Mouse (Mus musculus): ENCODE results near the gene Tmem56. TPM values are rescaled to one million over a fixed set of nuclear protein-coding genes. Genes with fewer than 3 reads are reported as not detected.

Gene Tmem56
- polyA plus RNA-seq, 1 experiment: 2.3 TPM

GRCm38 (mm10) chr3:121250576-121251433 is 32.1 kb downstream of the Tmem56 start:
- 55% methylated on average over 19 of the region's 19 CpGs for WGBS
- no peaks in the 10 kb centered on the region for H3K4me1 ChIP-seq (ENCODE audit: control insufficient read depth, insufficient read depth, low read length)
- no peak for DNase-seq
- TF ChIP-seq CTCF (IDR thresholded peaks at IDR 0.05; ENCODE audit: insufficient read depth, low read length) (no peak), POLR2A (IDR thresholded peaks at IDR 0.05; ENCODE audit: borderline replicate concordance, extremely low read depth, low read depth, low read length) (no peak)
- no peak overlapping the region for H3K4me3 ChIP-seq (replicated peaks; ENCODE audit: extremely low read depth, low read depth, low read length)

GRCm38 (mm10) chr3:121250048-121250447 is 32.9 kb downstream of the Tmem56 start:
- no peak overlapping the region for H3K4me3 ChIP-seq (replicated peaks; ENCODE audit: extremely low read depth, low read depth, low read length)
- no peak for DNase-seq
- WGBS: 87% methylated on average over 9 of the region's 9 CpGs

GRCm38 (mm10) chr3:121242941-121243340 is 40.0 kb downstream of the Tmem56 start:
- DNase-seq: no peak

More at GRCm38 (mm10) chr3:121250048-121250447, 32.9 kb downstream of the Tmem56 start:
- TF ChIP-seq CTCF (IDR thresholded peaks at IDR 0.05; ENCODE audit: insufficient read depth, low read length) (no peak), POLR2A (IDR thresholded peaks at IDR 0.05; ENCODE audit: borderline replicate concordance, extremely low read depth, low read depth, low read length) (no peak)
- no peaks in the 10 kb centered on the region for H3K4me1 ChIP-seq (ENCODE audit: control insufficient read depth, insufficient read depth, low read length)

GRCm38 (mm10) chr3:121242111-121242936 is 40.6 kb downstream of the Tmem56 start:
- Histone ChIP-seq H3K4me1 (ENCODE audit: control insufficient read depth, insufficient read depth, low read length) (no peaks in the 10 kb centered on the region; the same call in 1 of the 2 replicates), H3K4me3 (replicated peaks; ENCODE audit: extremely low read depth, low read depth, low read length) (no peak overlapping the region)
- no peak for DNase-seq
- 66% methylated on average over 9 of the region's 9 CpGs for WGBS
- TF ChIP-seq CTCF (IDR thresholded peaks at IDR 0.05; ENCODE audit: insufficient read depth, low read length): no peak
- TF ChIP-seq POLR2A (IDR thresholded peaks at IDR 0.05; ENCODE audit: borderline replicate concordance, extremely low read depth, low read depth, low read length): no peak

More at GRCm38 (mm10) chr3:121242941-121243340, 40.0 kb downstream of the Tmem56 start:
- TF ChIP-seq POLR2A (IDR thresholded peaks at IDR 0.05; ENCODE audit: borderline replicate concordance, extremely low read depth, low read depth, low read length) (no peak), CTCF (IDR thresholded peaks at IDR 0.05; ENCODE audit: insufficient read depth, low read length) (no peak)
- Histone ChIP-seq H3K4me1 (ENCODE audit: control insufficient read depth, insufficient read depth, low read length) (no peaks in the 10 kb centered on the region; the same call in 1 of the 2 replicates), H3K4me3 (replicated peaks; ENCODE audit: extremely low read depth, low read depth, low read length) (no peak overlapping the region)
- WGBS: 84% methylated on average over 4 of the region's 4 CpGs

GRCm38 (mm10) chr3:121240362-121241040 is 42.4 kb downstream of the Tmem56 start:
- 58% methylated on average over 8 of the region's 8 CpGs for WGBS
- TF ChIP-seq POLR2A (IDR thresholded peaks at IDR 0.05; ENCODE audit: borderline replicate concordance, extremely low read depth, low read depth, low read length) (no peak), CTCF (IDR thresholded peaks at IDR 0.05; ENCODE audit: insufficient read depth, low read length) (no peak)
- no peak overlapping the region for H3K4me3 ChIP-seq (replicated peaks; ENCODE audit: extremely low read depth, low read depth, low read length)

GRCm38 (mm10) chr3:121239096-121239495 is 43.8 kb downstream of the Tmem56 start:
- DNase-seq: no peak
- H3K4me1 ChIP-seq (ENCODE audit: control insufficient read depth, insufficient read depth, low read length): no peaks in the 10 kb centered on the region; the same call in 1 of the 2 replicates
- TF ChIP-seq POLR2A (IDR thresholded peaks at IDR 0.05; ENCODE audit: borderline replicate concordance, extremely low read depth, low read depth, low read length) (no peak), CTCF (IDR thresholded peaks at IDR 0.05; ENCODE audit: insufficient read depth, low read length) (no peak)
- no peak overlapping the region for H3K4me3 ChIP-seq (replicated peaks; ENCODE audit: extremely low read depth, low read depth, low read length)
- 74% methylated on average over 8 of the region's 8 CpGs for WGBS

More at GRCm38 (mm10) chr3:121240362-121241040, 42.4 kb downstream of the Tmem56 start:
- DNase-seq: no peak
- H3K4me1 ChIP-seq (ENCODE audit: control insufficient read depth, insufficient read depth, low read length): no peaks in the 10 kb centered on the region; the same call in 1 of the 2 replicates

GRCm38 (mm10) chr3:121224763-121225162 is 58.1 kb downstream of the Tmem56 start:
- no peak for DNase-seq
- WGBS: 83% methylated on average over 8 of the region's 8 CpGs
- TF ChIP-seq POLR2A (IDR thresholded peaks at IDR 0.05; ENCODE audit: borderline replicate concordance, extremely low read depth, low read depth, low read length): no peak
- TF ChIP-seq CTCF (IDR thresholded peaks at IDR 0.05; ENCODE audit: insufficient read depth, low read length): no peak
- H3K4me1 ChIP-seq (ENCODE audit: control insufficient read depth, insufficient read depth, low read length): no peaks in the 10 kb centered on the region
- H3K4me3 ChIP-seq (replicated peaks; ENCODE audit: extremely low read depth, low read depth, low read length): no peak overlapping the region

- TF ChIP-seq POLR2A (IDR thresholded peaks at IDR 0.05; ENCODE audit: borderline replicate concordance, extremely low read depth, low read depth, low read length): no peak
- no peak for TF ChIP-seq CTCF (IDR thresholded peaks at IDR 0.05; ENCODE audit: insufficient read depth, low read length)
- DNase-seq: no peak
- no peaks in the 10 kb centered on the region for H3K4me1 ChIP-seq (ENCODE audit: control insufficient read depth, insufficient read depth, low read length)
- H3K4me3 ChIP-seq (replicated peaks; ENCODE audit: extremely low read depth, low read depth, low read length): no peak overlapping the region
- 88% methylated on average over 6 of the region's 6 CpGs for WGBS
Observed at GRCm38 (mm10) chr3:121224185-121224584, 58.7 kb downstream of the Tmem56 start.

GRCm38 (mm10) chr3:121221987-121222386 is 60.9 kb downstream of the Tmem56 start:
- H3K4me1 ChIP-seq (ENCODE audit: control insufficient read depth, insufficient read depth, low read length): no peaks in the 10 kb centered on the region

More at GRCm38 (mm10) chr3:121221987-121222386, 60.9 kb downstream of the Tmem56 start:
- DNase-seq: no peak
- TF ChIP-seq POLR2A (IDR thresholded peaks at IDR 0.05; ENCODE audit: borderline replicate concordance, extremely low read depth, low read depth, low read length): no peak
- TF ChIP-seq CTCF (IDR thresholded peaks at IDR 0.05; ENCODE audit: insufficient read depth, low read length): no peak
- H3K4me3 ChIP-seq (replicated peaks; ENCODE audit: extremely low read depth, low read depth, low read length): no peak overlapping the region
- 74% methylated on average over 7 of the region's 7 CpGs for WGBS
